Mouse (Mus musculus): ENCODE measurements around the gene Calb2.

The Calb2 gene

GRCm38 (mm10) chr8:110119715-110120114 lies 48.3 kb downstream of the Calb2 start:
- no peak for DNase-seq (ENCODE audit: low spot score)

GRCm38 (mm10) chr8:110102653-110103052 lies 65.4 kb downstream of the Calb2 start, which contains the start of gene Gm17720:
Gene Gm17720, minus strand, starts transcription at chr8:110102753.
- no peak for DNase-seq (ENCODE audit: low spot score)

- peak; percentile 39 for DNase-seq (ENCODE audit: low spot score)
Measured at GRCm38 (mm10) chr8:110101676-110102075, 66.3 kb downstream of the Calb2 start.

GRCm38 (mm10) chr8:110100907-110101306 lies 67.1 kb downstream of the Calb2 start, which contains the start of gene Gm21964:
Gene Gm21964, plus strand, starts transcription at chr8:110101207.
- DNase-seq (ENCODE audit: low spot score), result no peak

GRCm38 (mm10) chr8:110091869-110092268 lies 76.1 kb downstream of the Calb2 start:
- DNase-seq (ENCODE audit: low spot score), result no peak
